Mouse (Mus musculus): ENCODE measurements around the gene Rnf212b. TPM values are rescaled to one million over a fixed set of nuclear protein-coding genes. Genes with fewer than 3 reads are reported as not detected.

Gene Rnf212b
- polyA plus RNA-seq, 1 experiment = not detected

- Histone ChIP-seq H3K79me2 (ENCODE audit: control insufficient read depth, insufficient read depth) (no peaks in the 10 kb centered on the region), H3K36me3 (ENCODE audit: control insufficient read depth, insufficient read depth) (no peaks in the 10 kb centered on the region), H3K4me3 (ENCODE audit: insufficient read depth, poor library complexity, severe bottlenecking) (no peak overlapping the region), H3ac (ENCODE audit: control insufficient read depth, insufficient read length, low read depth) (no peak overlapping the region), H3K27me3 (ENCODE audit: control insufficient read depth, insufficient read depth, insufficient read length) (peaks cover 45% of the 10 kb centered on the region), H3K79me3 (ENCODE audit: low read depth) (no peaks in the 10 kb centered on the region)
- no peak for TF ChIP-seq CTCF (IDR thresholded peaks at IDR 0.05; ENCODE audit: control insufficient read depth, insufficient read depth, insufficient read length)
- TF ChIP-seq CEBPB (IDR thresholded peaks at IDR 0.05; ENCODE audit: low read depth) = no peak
- TF ChIP-seq MYOD1 (IDR thresholded peaks at IDR 0.05; ENCODE audit: control insufficient read depth, insufficient read length, low read depth) = no peak
- no peak for TF ChIP-seq MAX (IDR thresholded peaks at IDR 0.05)
- no peak for TF ChIP-seq FOSL1 (IDR thresholded peaks at IDR 0.05; ENCODE audit: insufficient read depth, low read length, poor library complexity, severe bottlenecking)
- TF ChIP-seq MYOG (IDR thresholded peaks at IDR 0.05; ENCODE audit: control insufficient read depth, extremely low read depth, insufficient read length) = no peak
- TF ChIP-seq USF1 (IDR thresholded peaks at IDR 0.05; ENCODE audit: low read depth) = no peak
Measured at GRCm38 (mm10) chr14:54775534-54776041, 38.4 kb upstream of the Rnf212b start.

GRCm38 (mm10) chr14:54776768-54777167, 37.2 kb upstream of the Rnf212b start:
- Histone ChIP-seq H3K79me3 (ENCODE audit: low read depth) (no peaks in the 10 kb centered on the region), H3K4me3 (ENCODE audit: insufficient read depth, poor library complexity, severe bottlenecking) (no peak overlapping the region), H3K27me3 (ENCODE audit: control insufficient read depth, insufficient read depth, insufficient read length) (peaks cover 50% of the 10 kb centered on the region), H3K36me3 (ENCODE audit: control insufficient read depth, insufficient read depth) (no peaks in the 10 kb centered on the region), H3ac (ENCODE audit: control insufficient read depth, insufficient read length, low read depth) (no peak overlapping the region), H3K79me2 (ENCODE audit: control insufficient read depth, insufficient read depth) (no peaks in the 10 kb centered on the region)
- TF ChIP-seq CTCF (IDR thresholded peaks at IDR 0.05; ENCODE audit: control insufficient read depth, insufficient read depth, insufficient read length) = no peak
- no peak for TF ChIP-seq CEBPB (IDR thresholded peaks at IDR 0.05; ENCODE audit: low read depth)
- TF ChIP-seq MYOD1 (IDR thresholded peaks at IDR 0.05; ENCODE audit: control insufficient read depth, insufficient read length, low read depth) = no peak
- TF ChIP-seq USF1 (IDR thresholded peaks at IDR 0.05; ENCODE audit: low read depth) = no peak

GRCm38 (mm10) chr14:54777893-54778292, 36.0 kb upstream of the Rnf212b start:
- no peak overlapping the region for H3ac ChIP-seq (ENCODE audit: control insufficient read depth, insufficient read length, low read depth)
- no peak for TF ChIP-seq CEBPB (IDR thresholded peaks at IDR 0.05; ENCODE audit: low read depth)
- no peak for TF ChIP-seq USF1 (IDR thresholded peaks at IDR 0.05; ENCODE audit: low read depth)
- no peak for TF ChIP-seq MYOD1 (IDR thresholded peaks at IDR 0.05; ENCODE audit: control insufficient read depth, insufficient read length, low read depth)
- TF ChIP-seq CTCF (IDR thresholded peaks at IDR 0.05; ENCODE audit: control insufficient read depth, insufficient read depth, insufficient read length) = no peak
- no peak for TF ChIP-seq MYOG (IDR thresholded peaks at IDR 0.05; ENCODE audit: control insufficient read depth, extremely low read depth, insufficient read length)
- no peak for TF ChIP-seq FOSL1 (IDR thresholded peaks at IDR 0.05; ENCODE audit: insufficient read depth, low read length, poor library complexity, severe bottlenecking)
- no peak for TF ChIP-seq MAX (IDR thresholded peaks at IDR 0.05)

GRCm38 (mm10) chr14:54780084-54780483, 33.9 kb upstream of the Rnf212b start:
- TF ChIP-seq CTCF (IDR thresholded peaks at IDR 0.05; ENCODE audit: control insufficient read depth, insufficient read depth, insufficient read length) (no peak), USF1 (IDR thresholded peaks at IDR 0.05; ENCODE audit: low read depth) (no peak), MYOD1 (IDR thresholded peaks at IDR 0.05; ENCODE audit: control insufficient read depth, insufficient read length, low read depth) (no peak), MYOG (IDR thresholded peaks at IDR 0.05; ENCODE audit: control insufficient read depth, extremely low read depth, insufficient read length) (no peak), CEBPB (IDR thresholded peaks at IDR 0.05; ENCODE audit: low read depth) (no peak), MAX (IDR thresholded peaks at IDR 0.05) (no peak), FOSL1 (IDR thresholded peaks at IDR 0.05; ENCODE audit: insufficient read depth, low read length, poor library complexity, severe bottlenecking) (no peak)
- peaks cover 29% of the 10 kb centered on the region for H3K27me3 ChIP-seq (ENCODE audit: control insufficient read depth, insufficient read depth, insufficient read length)
- no peaks in the 10 kb centered on the region for H3K79me3 ChIP-seq (ENCODE audit: low read depth)
- no peaks in the 10 kb centered on the region for H3K79me2 ChIP-seq (ENCODE audit: control insufficient read depth, insufficient read depth)
- no peak overlapping the region for H3ac ChIP-seq (ENCODE audit: control insufficient read depth, insufficient read length, low read depth)
- H3K36me3 ChIP-seq (ENCODE audit: control insufficient read depth, insufficient read depth) = no peaks in the 10 kb centered on the region
- H3K4me3 ChIP-seq (ENCODE audit: insufficient read depth, poor library complexity, severe bottlenecking) = no peak overlapping the region

More at GRCm38 (mm10) chr14:54777893-54778292, 36.0 kb upstream of the Rnf212b start:
- Histone ChIP-seq H3K79me3 (ENCODE audit: low read depth) (no peaks in the 10 kb centered on the region), H3K36me3 (ENCODE audit: control insufficient read depth, insufficient read depth) (no peaks in the 10 kb centered on the region), H3K79me2 (ENCODE audit: control insufficient read depth, insufficient read depth) (no peaks in the 10 kb centered on the region), H3K27me3 (ENCODE audit: control insufficient read depth, insufficient read depth, insufficient read length) (peaks cover 45% of the 10 kb centered on the region), H3K4me3 (ENCODE audit: insufficient read depth, poor library complexity, severe bottlenecking) (no peak overlapping the region)

GRCm38 (mm10) chr14:54780836-54781609, 32.9 kb upstream of the Rnf212b start:
- Histone ChIP-seq H3K4me3 (ENCODE audit: insufficient read depth, poor library complexity, severe bottlenecking) (no peak overlapping the region), H3K79me3 (ENCODE audit: low read depth) (no peaks in the 10 kb centered on the region), H3K36me3 (ENCODE audit: control insufficient read depth, insufficient read depth) (no peaks in the 10 kb centered on the region), H3K27me3 (ENCODE audit: control insufficient read depth, insufficient read depth, insufficient read length) (peaks cover 23% of the 10 kb centered on the region), H3K79me2 (ENCODE audit: control insufficient read depth, insufficient read depth) (no peaks in the 10 kb centered on the region), H3ac (ENCODE audit: control insufficient read depth, insufficient read length, low read depth) (no peak overlapping the region)
- no peak for TF ChIP-seq MYOD1 (IDR thresholded peaks at IDR 0.05; ENCODE audit: control insufficient read depth, insufficient read length, low read depth)
- TF ChIP-seq MAX (IDR thresholded peaks at IDR 0.05) = no peak
- no peak for TF ChIP-seq CTCF (IDR thresholded peaks at IDR 0.05; ENCODE audit: control insufficient read depth, insufficient read depth, insufficient read length)
- no peak for TF ChIP-seq CEBPB (IDR thresholded peaks at IDR 0.05; ENCODE audit: low read depth)
- no peak for TF ChIP-seq MYOG (IDR thresholded peaks at IDR 0.05; ENCODE audit: control insufficient read depth, extremely low read depth, insufficient read length)
- no peak for TF ChIP-seq USF1 (IDR thresholded peaks at IDR 0.05; ENCODE audit: low read depth)
- TF ChIP-seq FOSL1 (IDR thresholded peaks at IDR 0.05; ENCODE audit: insufficient read depth, low read length, poor library complexity, severe bottlenecking) = no peak
